Mouse (Mus musculus) stomach, postnatal 0 days (tissue): Measurements from ENCODE around the gene Slc38a1. TPM values are rescaled to one million over a fixed set of nuclear protein-coding genes. Genes with fewer than 3 reads are reported as not detected.

Source experiments
- ATAC-seq: fragments of 200-750 bp; cut with Nextera tagmentation; 2 replicates; pipeline ENCODE4 v1.8.0; 2017; ENCODE audit not compliant: low FRiP score, low TSS enrichment
- DNase-seq: peaks from one replicate; pipeline ENCODE4 v3.0.0-alpha.2; 2016; ENCODE audit warnings: low spot score
- H3K27ac ChIP-seq: fragments of 300-500 bp; sonication (generic); replicated peaks from 2 replicates; pipeline ENCODE4 v1.5.1; 2014; ENCODE audit warnings: mild to moderate bottlenecking, control low read depth
- H3K27me3 ChIP-seq: fragments of 300-500 bp; sonication (generic); 2 replicates; pipeline ENCODE4 v1.6.1; 2014; ENCODE audit warnings: low read length; ENCODE audit not compliant: control insufficient read depth, insufficient read depth
- H3K36me3 ChIP-seq: fragments of 300-500 bp; sonication (generic); 2 replicates; pipeline ENCODE4 v1.6.1; 2014; ENCODE audit warnings: low read length, mixed read lengths; ENCODE audit not compliant: control insufficient read depth, insufficient read depth
- H3K4me1 ChIP-seq: fragments of 300-500 bp; sonication (generic); replicated peaks from 2 replicates; pipeline ENCODE4 v1.6.1; 2014; ENCODE audit warnings: antibody characterized with exemption; ENCODE audit not compliant: control insufficient read depth, insufficient read depth
- H3K4me2 ChIP-seq: fragments of 300-500 bp; sonication (generic); replicated peaks from 2 replicates; pipeline ENCODE4 v1.6.1; 2014; ENCODE audit warnings: low read depth, mild to moderate bottlenecking, control low read depth, moderate library complexity
- H3K4me3 ChIP-seq: fragments of 300-500 bp; sonication (generic); 2 replicates; pipeline ENCODE4 v1.5.1; 2014; ENCODE audit warnings: low read depth, low read length, control low read depth
- H3K9ac ChIP-seq: fragments of 300-500 bp; sonication (generic); 2 replicates; pipeline ENCODE4 v1.6.1; 2014; ENCODE audit warnings: mild to moderate bottlenecking, low read length, control low read depth, mixed read lengths
- H3K9me3 ChIP-seq: fragments of 300-500 bp; sonication (generic); 2 replicates; pipeline ENCODE4 v1.6.1; 2016; ENCODE audit warnings: low read length; ENCODE audit not compliant: control insufficient read depth
- CTCF ChIP-seq: IDR thresholded peaks from 2 replicates; pipeline ENCODE4 v1.5.1; 2016; ENCODE audit warnings: antibody characterized with exemption, low read depth, mild to moderate bottlenecking, moderate library complexity
- EP300 ChIP-seq: optimal IDR thresholded peaks from 2 replicates; pipeline ENCODE3; 2016; ENCODE audit warnings: antibody characterized with exemption
- WGBS: fragments of 180-500 bp; shearing (Covaris S2); extraction: QIAGEN DNeasy Blood & Tissue Kit; methylation state at CpG from one replicate; pipeline ENCODE4 v1.1.7; 2014; 5-methylcytosine and 5-hydroxymethylcytosine counted together
- polyA plus RNA-seq: library from polyadenylated mRNA; unstranded; fragments of >200 nt; fragmentation: Nextera tagmentation; extraction: Ambion mirVana; gene quantifications from 2 replicates; pipeline ENCODE4 v1.2.1, GENCODE M21; 2015

Gene Slc38a1
- polyA plus RNA-seq, 1 experiment from 2014 or later = 38.5 TPM

DNA sequence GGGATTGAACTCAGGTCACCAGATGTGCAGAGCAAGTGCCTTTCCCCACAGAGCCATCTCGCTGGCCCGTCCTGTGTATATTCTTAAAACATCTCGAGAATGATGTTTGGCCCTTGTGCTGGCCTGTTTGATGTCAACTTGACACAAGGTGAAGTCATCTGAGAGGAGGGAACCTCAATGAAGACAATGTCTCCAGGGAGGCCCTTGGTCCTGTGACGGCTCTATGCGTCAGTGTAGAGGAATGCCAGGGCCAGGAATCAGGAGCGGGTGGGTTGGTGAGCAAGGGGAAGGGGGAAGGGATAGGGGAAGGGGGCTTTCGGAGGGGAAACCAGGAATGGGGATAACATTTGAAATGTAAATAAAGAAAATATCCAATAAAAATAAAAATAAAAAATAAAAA lies 25.2 kb downstream of the Slc38a1 start:
- Histone ChIP-seq H3K27ac (no peak overlapping the region), H3K4me1 (no peaks in the 10 kb centered on the region), H3K9me3 (0 out of 2 replicates have a peak, but pooled peaks cover 5% of the 10 kb centered on the region), H3K4me2 (no peak overlapping the region), H3K27me3 (no peaks in the 10 kb centered on the region), H3K9ac (no peak overlapping the region), H3K4me3 (no peak overlapping the region), H3K36me3 (peaks cover 10% of the 10 kb centered on the region; the same call in 1 of the 2 replicates)
- ATAC-seq (peak; percentile 47; the same call in 1 of the 2 replicates), DNase-seq (no peak)
- WGBS = 66% methylated on average over 7 of the region's 7 CpGs
- TF ChIP-seq CTCF (no peak), EP300 (no peak)

DNA sequence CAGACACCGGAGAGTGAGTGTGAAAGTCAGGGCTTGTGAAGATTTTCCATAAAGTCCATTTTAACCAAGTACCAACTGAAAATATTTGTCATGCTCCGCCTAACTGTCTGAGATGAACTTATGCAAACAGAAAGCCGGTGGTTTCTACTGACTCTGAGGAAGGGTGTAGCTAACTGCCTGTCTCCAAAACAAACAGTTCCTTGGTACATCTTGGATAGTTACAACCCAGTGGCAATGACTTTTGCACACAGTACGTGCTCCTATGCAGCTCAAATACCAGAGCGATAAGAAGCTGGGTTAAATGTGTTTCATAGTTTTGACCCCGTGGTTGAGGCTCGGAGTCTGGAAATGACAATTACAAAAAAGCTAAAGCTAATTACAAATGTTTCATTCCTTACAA lies 34.0 kb downstream of the Slc38a1 start:
- peaks cover 4% of the 10 kb centered on the region; the same call in 1 of the 2 replicates for H3K4me1 ChIP-seq
- H3K36me3 ChIP-seq = 0 out of 2 replicates have a peak, but pooled peaks cover 2% of the 10 kb centered on the region
- 53% methylated on average over 7 of the region's 7 CpGs for WGBS
- H3K27me3 ChIP-seq = no peaks in the 10 kb centered on the region
- no peak overlapping the region for H3K4me3 ChIP-seq
- no peaks in the 10 kb centered on the region for H3K9me3 ChIP-seq
- ATAC-seq (no peak), DNase-seq (no peak)
- TF ChIP-seq EP300 (no peak), CTCF (no peak)
- no peak overlapping the region for H3K4me2 ChIP-seq
- no peak overlapping the region for H3K27ac ChIP-seq
- no peak overlapping the region for H3K9ac ChIP-seq

- peaks cover 4% of the 10 kb centered on the region; the same call in 1 of the 2 replicates for H3K4me1 ChIP-seq
- no peaks in the 10 kb centered on the region for H3K27me3 ChIP-seq
- no peak overlapping the region for H3K4me3 ChIP-seq
- H3K4me2 ChIP-seq = no peak overlapping the region
- no peaks in the 10 kb centered on the region for H3K36me3 ChIP-seq
- no peak for TF ChIP-seq EP300
- no peak for TF ChIP-seq CTCF
- no peaks in the 10 kb centered on the region for H3K9me3 ChIP-seq
- DNase-seq (no peak), ATAC-seq (no peak)
- no peak overlapping the region for H3K27ac ChIP-seq
- no peak overlapping the region for H3K9ac ChIP-seq
- 84% methylated on average over 5 of the region's 5 CpGs for WGBS
These were observed 35.3 kb downstream of the Slc38a1 start for GRCm38 (mm10) chr15:96607422-96607821.

DNA sequence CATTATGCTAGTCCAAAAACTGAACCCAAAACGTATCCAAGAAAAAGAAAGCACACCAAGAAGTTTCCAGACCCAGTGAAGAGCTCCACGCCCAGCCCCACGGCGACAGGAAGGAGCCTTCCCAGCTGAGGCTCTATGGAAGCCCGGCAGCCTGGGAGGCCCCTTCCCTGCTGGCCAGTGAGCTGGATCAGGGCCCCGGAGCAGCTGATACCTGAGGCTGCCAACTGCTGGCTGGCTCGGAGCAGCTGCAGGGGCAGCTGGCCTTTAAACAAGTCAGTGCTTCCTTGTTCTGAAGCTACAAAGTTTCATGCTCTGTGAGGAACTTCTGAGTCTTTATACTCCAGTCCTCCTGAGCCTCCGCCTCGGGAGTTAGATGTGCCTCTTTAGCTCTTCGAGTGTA lies 38.4 kb downstream of the Slc38a1 start:
- Histone ChIP-seq H3K9ac (no peak overlapping the region), H3K4me3 (no peak overlapping the region), H3K9me3 (no peaks in the 10 kb centered on the region), H3K4me1 (peaks cover 4% of the 10 kb centered on the region; the same call in 1 of the 2 replicates), H3K36me3 (no peaks in the 10 kb centered on the region), H3K4me2 (no peak overlapping the region), H3K27me3 (no peaks in the 10 kb centered on the region), H3K27ac (peak overlapping the region; percentile 69)
- TF ChIP-seq EP300 (no peak), CTCF (0 out of 2 replicates have a peak, but pooled peaks have one; percentile 4)
- DNase-seq (peak; percentile 77), ATAC-seq (peak; percentile 71)
- 27% methylated on average over 10 of the region's 10 CpGs for WGBS

GRCm38 (mm10) chr15:96602043-96602442 lies 40.7 kb downstream of the Slc38a1 start:
- Histone ChIP-seq H3K4me1 (peaks cover 4% of the 10 kb centered on the region; the same call in 1 of the 2 replicates), H3K9me3 (no peaks in the 10 kb centered on the region), H3K27me3 (no peaks in the 10 kb centered on the region), H3K4me3 (no peak overlapping the region), H3K9ac (no peak overlapping the region), H3K4me2 (no peak overlapping the region), H3K27ac (peak overlapping the region; percentile 5; the same call in 1 of the 2 replicates), H3K36me3 (no peaks in the 10 kb centered on the region)
- DNase-seq = peak; percentile 30
- TF ChIP-seq CTCF = no peak
- no peak for TF ChIP-seq EP300
- 0 out of 2 replicates have a peak, but pooled peaks have one; percentile 11 for ATAC-seq
- WGBS = 58% methylated on average over 16 of the region's 16 CpGs

GRCm38 (mm10) chr15:96599852-96600781 lies 42.6 kb downstream of the Slc38a1 start:
- Histone ChIP-seq H3K4me3 (no peak overlapping the region), H3K27ac (peak overlapping the region; percentile 61), H3K27me3 (no peaks in the 10 kb centered on the region), H3K36me3 (no peaks in the 10 kb centered on the region), H3K4me2 (no peak overlapping the region), H3K4me1 (peaks cover 4% of the 10 kb centered on the region; the same call in 1 of the 2 replicates), H3K9ac (no peak overlapping the region), H3K9me3 (no peaks in the 10 kb centered on the region)
- TF ChIP-seq CTCF = no peak
- TF ChIP-seq EP300 = no peak
- 63% methylated on average over 21 of the region's 21 CpGs for WGBS
- peak; percentile 80 for ATAC-seq
- DNase-seq = peak; percentile 58
